Comparison of ENCODE assay signal across 10 mouse cellular contexts in the genomic region with DNA sequence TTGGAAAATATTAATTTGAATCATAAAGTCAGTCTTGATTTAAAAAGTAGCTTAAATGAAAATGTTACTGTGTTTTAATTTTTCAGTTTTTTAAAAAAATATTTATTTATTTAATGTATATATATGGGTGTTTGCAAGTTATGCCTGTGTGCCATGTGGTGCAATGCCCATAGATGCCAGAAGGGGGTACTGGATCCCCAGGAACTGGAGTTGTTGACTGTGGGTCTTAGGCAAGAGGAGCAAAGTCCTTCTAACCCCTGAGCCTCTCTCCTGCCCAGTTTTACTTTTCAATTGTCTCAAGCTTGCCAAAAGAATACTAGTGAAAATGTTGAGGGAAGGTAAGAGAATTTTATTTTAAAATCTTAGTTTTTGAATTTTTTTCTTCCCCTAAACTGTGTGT.
A peak's percentile ranks its signal among the peaks of the same experiment; 100 is the strongest.
DNase-seq lines count a peak whose midpoint lies in the region; ATAC-seq and TF ChIP-seq lines count a peak whose summit lies in the region.
"Had no signal": no experiment of that assay in that cellular context is flagged by ENCODE, and none has a peak within 500 bp of the region (broad histone marks: within the 10 kb centered on the region; RNA-seq: fewer than 3 reads in every experiment).

No protein-coding gene starts in this region.

- TF ChIP-seq CTCF in cerebellum, adult 2 months (IDR thresholded peaks at IDR 0.05; ENCODE audit: borderline replicate concordance, insufficient read depth, low read depth, low read length), result peak; percentile 26; the same call in 1 of the 2 replicates
- peak; percentile 54 for TF ChIP-seq CTCF in lung, embryonic 14.5 days (IDR thresholded peaks at IDR 0.05; ENCODE audit: low read depth)

- no peak for ATAC-seq in lung, embryonic 14.5 days (ENCODE audit: insufficient read depth)

- no peaks in the 10 kb centered on the region for H3K9me3 ChIP-seq in lung, embryonic 14.5 days (ENCODE audit: low read depth, low read length)
- H3K9me3 ChIP-seq: liver, embryonic 13.5 days had no signal

- no peak overlapping the region for H3K27ac ChIP-seq in cerebellum, adult 2 months (ENCODE audit: insufficient read depth, low read length)
- no peak overlapping the region for H3K27ac ChIP-seq in lung, embryonic 14.5 days (ENCODE audit: low read depth)
- H3K27ac ChIP-seq: liver, embryonic 13.5 days had no signal

- H3K4me2 ChIP-seq in lung, embryonic 14.5 days, result no peak overlapping the region
- H3K4me2 ChIP-seq: liver, embryonic 13.5 days had no signal

- no peak for TF ChIP-seq POLR2A in cerebellum, adult 2 months (IDR thresholded peaks at IDR 0.05; ENCODE audit: borderline replicate concordance, insufficient read depth, low read length)

- H3K27me3 ChIP-seq in cerebellum, adult 2 months (ENCODE audit: control insufficient read depth, insufficient read depth, low read length), result no peaks in the 10 kb centered on the region; the same call in 1 of the 2 replicates
- no peaks in the 10 kb centered on the region for H3K27me3 ChIP-seq in lung, embryonic 14.5 days (ENCODE audit: insufficient read depth, low read length)
- H3K27me3 ChIP-seq: liver, embryonic 13.5 days had no signal

- no peak overlapping the region for H3K4me3 ChIP-seq in cerebellum, adult 2 months (replicated peaks; ENCODE audit: insufficient read depth, low read depth, low read length)
- no peak overlapping the region for H3K4me3 ChIP-seq in lung, embryonic 14.5 days (ENCODE audit: low read depth, low read length)
- H3K4me3 ChIP-seq: erythroblast, embryonic 14.5 days; liver, embryonic 13.5 days had no signal

- intact Hi-C loops in left cerebral cortex, postnatal 36 days (cut with DNase I), result no loop called here

- no peak for DNase-seq in cerebellum, adult 2 months
- DNase-seq in cerebellum, adult 11 months, result no peak
- peak; percentile 18 to 38 for DNase-seq in spleen, postnatal 36 days (ENCODE audit: low spot score in 2 of 2)
- no peak for DNase-seq in spleen, postnatal 4 days (ENCODE audit: low spot score in 2 of 2)
- DNase-seq in lung, embryonic 14.5 days, result peak; percentile 66
- no peak for DNase-seq in left cerebral cortex, postnatal 36 days (ENCODE audit: low spot score in 2 of 2)
- no peak for DNase-seq in right cerebral cortex, postnatal 36 days (ENCODE audit: low spot score in 2 of 2)
- no peak for DNase-seq in heart, adult 8-10 months (ENCODE audit: low spot score)
- DNase-seq: liver, embryonic 13.5 days had no signal

- H3K36me3 ChIP-seq in lung, embryonic 14.5 days (ENCODE audit: insufficient read depth), result peaks cover 16% of the 10 kb centered on the region; the same call in 1 of the 2 replicates
- H3K36me3 ChIP-seq: liver, embryonic 13.5 days had no signal

- H3K9ac ChIP-seq in lung, embryonic 14.5 days, result no peak overlapping the region
- H3K9ac ChIP-seq: liver, embryonic 13.5 days had no signal

- H3K4me1 ChIP-seq in cerebellum, adult 2 months (ENCODE audit: control insufficient read depth, insufficient read depth, low read length), result no peaks in the 10 kb centered on the region
- no peaks in the 10 kb centered on the region for H3K4me1 ChIP-seq in lung, embryonic 14.5 days (ENCODE audit: insufficient read depth)

Comparison
In these comparisons a context has a peak if more than half of its experiments do, and no peak if none do; other contexts are left out.
1. DNase-seq: peak in spleen, postnatal 36 days (2 of 2) and lung, embryonic 14.5 days (single experiment); none in cerebellum, adult 2 months (0 of 2), cerebellum, adult 11 months (single experiment), spleen, postnatal 4 days (0 of 2), left cerebral cortex, postnatal 36 days (0 of 2), right cerebral cortex, postnatal 36 days (0 of 2) and heart, adult 8-10 months (single experiment).